Mouse (Mus musculus) liver, adult (tissue): ENCODE results near the gene Hpcal4.

Experiments used
- GATA4 ChIP-seq: IDR thresholded peaks from 2 replicates; pipeline ENCODE4 v1.6.1; 2014; ENCODE audit warnings: mild to moderate bottlenecking, low read length; ENCODE audit not compliant: insufficient replicate concordance

The Hpcal4 gene

GRCm38 (mm10) chr4:123184816-123185215 lies 1.8 kb downstream of the Hpcal4 start:
- no peak for TF ChIP-seq GATA4

GRCm38 (mm10) chr4:123192336-123192735 lies 9.3 kb downstream of the Hpcal4 start:
- no peak for TF ChIP-seq GATA4

GRCm38 (mm10) chr4:123193791-123194190 lies 10.8 kb downstream of the Hpcal4 start:
- no peak for TF ChIP-seq GATA4

- no peak for TF ChIP-seq GATA4
Observed at GRCm38 (mm10) chr4:123196695-123197094, 13.7 kb downstream of the Hpcal4 start.

- no peak for TF ChIP-seq GATA4
Observed at GRCm38 (mm10) chr4:123200771-123201185, 17.8 kb downstream of the Hpcal4 start.

- no peak for TF ChIP-seq GATA4
Observed at GRCm38 (mm10) chr4:123201186-123202093, 18.4 kb downstream of the Hpcal4 start, which contains the start of gene Nt5c1a. Gene Nt5c1a, plus strand, starts transcription at chr4:123201504.

- no peak for TF ChIP-seq GATA4
Observed at GRCm38 (mm10) chr4:123202094-123202420, 19.0 kb downstream of the Hpcal4 start.

- no peak for TF ChIP-seq GATA4
Observed at GRCm38 (mm10) chr4:123207337-123207736, 24.3 kb downstream of the Hpcal4 start.

- no peak for TF ChIP-seq GATA4
Observed at GRCm38 (mm10) chr4:123210996-123211395, 28.0 kb downstream of the Hpcal4 start.

GRCm38 (mm10) chr4:123211453-123211852 lies 28.4 kb downstream of the Hpcal4 start:
- TF ChIP-seq GATA4, result no peak

- TF ChIP-seq GATA4, result no peak
Observed at GRCm38 (mm10) chr4:123212330-123212729, 29.3 kb downstream of the Hpcal4 start.

GRCm38 (mm10) chr4:123213975-123214374 lies 30.9 kb downstream of the Hpcal4 start:
- no peak for TF ChIP-seq GATA4

- TF ChIP-seq GATA4, result no peak
Observed at GRCm38 (mm10) chr4:123215367-123215766, 32.3 kb downstream of the Hpcal4 start.

- no peak for TF ChIP-seq GATA4
Observed at GRCm38 (mm10) chr4:123216782-123217181, 33.8 kb downstream of the Hpcal4 start.

GRCm38 (mm10) chr4:123219720-123220357 lies 36.8 kb downstream of the Hpcal4 start:
- no peak for TF ChIP-seq GATA4

GRCm38 (mm10) chr4:123220637-123221036 lies 37.6 kb downstream of the Hpcal4 start:
- TF ChIP-seq GATA4, result no peak

- TF ChIP-seq GATA4, result no peak
Observed at GRCm38 (mm10) chr4:123223309-123223708, 40.3 kb downstream of the Hpcal4 start.
